Mouse (Mus musculus): ENCODE measurements around the gene Nme7. TPM values are rescaled to one million over a fixed set of nuclear protein-coding genes. Genes with fewer than 3 reads are reported as not detected.

Gene Nme7
- polyA plus RNA-seq, 1 experiment from 2014 or later, result 42.1 TPM

DNA sequence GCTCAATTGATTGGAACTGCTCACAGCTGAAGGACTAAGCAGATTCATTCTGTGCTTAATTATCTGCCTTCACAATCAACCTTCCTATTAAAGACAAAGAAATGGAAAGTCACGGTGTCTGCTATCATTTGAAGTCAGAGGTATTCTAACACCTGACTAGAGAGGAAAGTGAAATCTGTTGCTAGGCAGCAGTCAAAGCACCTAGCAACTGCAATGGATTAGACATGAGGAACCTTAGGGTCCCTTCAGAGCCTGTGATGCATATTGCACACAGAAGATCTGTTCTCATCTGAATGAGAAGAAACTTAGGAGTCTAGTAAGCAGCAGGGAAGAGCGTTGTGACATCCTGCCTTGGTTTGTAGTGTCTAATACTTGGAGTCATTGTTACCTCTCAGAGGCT is 58.1 kb downstream of the Nme7 start:
- peak; percentile 42 for ATAC-seq
- no peak overlapping the region for H3K4me2 ChIP-seq
- H3K9me3 ChIP-seq (replicated peaks), result no peaks in the 10 kb centered on the region
- H3K4me3 ChIP-seq, result no peak overlapping the region
- no peak overlapping the region for H3K9ac ChIP-seq
- no peak overlapping the region for H3K27ac ChIP-seq
- H3K4me1 ChIP-seq, result peaks cover 5% of the 10 kb centered on the region
- no peaks in the 10 kb centered on the region for H3K27me3 ChIP-seq
- WGBS, result 44% methylated on average over 2 of the region's 2 CpGs
- H3K36me3 ChIP-seq (ENCODE audit: poor library complexity, severe bottlenecking), result 0 out of 2 replicates have a peak, but pooled peaks cover 2% of the 10 kb centered on the region

DNA sequence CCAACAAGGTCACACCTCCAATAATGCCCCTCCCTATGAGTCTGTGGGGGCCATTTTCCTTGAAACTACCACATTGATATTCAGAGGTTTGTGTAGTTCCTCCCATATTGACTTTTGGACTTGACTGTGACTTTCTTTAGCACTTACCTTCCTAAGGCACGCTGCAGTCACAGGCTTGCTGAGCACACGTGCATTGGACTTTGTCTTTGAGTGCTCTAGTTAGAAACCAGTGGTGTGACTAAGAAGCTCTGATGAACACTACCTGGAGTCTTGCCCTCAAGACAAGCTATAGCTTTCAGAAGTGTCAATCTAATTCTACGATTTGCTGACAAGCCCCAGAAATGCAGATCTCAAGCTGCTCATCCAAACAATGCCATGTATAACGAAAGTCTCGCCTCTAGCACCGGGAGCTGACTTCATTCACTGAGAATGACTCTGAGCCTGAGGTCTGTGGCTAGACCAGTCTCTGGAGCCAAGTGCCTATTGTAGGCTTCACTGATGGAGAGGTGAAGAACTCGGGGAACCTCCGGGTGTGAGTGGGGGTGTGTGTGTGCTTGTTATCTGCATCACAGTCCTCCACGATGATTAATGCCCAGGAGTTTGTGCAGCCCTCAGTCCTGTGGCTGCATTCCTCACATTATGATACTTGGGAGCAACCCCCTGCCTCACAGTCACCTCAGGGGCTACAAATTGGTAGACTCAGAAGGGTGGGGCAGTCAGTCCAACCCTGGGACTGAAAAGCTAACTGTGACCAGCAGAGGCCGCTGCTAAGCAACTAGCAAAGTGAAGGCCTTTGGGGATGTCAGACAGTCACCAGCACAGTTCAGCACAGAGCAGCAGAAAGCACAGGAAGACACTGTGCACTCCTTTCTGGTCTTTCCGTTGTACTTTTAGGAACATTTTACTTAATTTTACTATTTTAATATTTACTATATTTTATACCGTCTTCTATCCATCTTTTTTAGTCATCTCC is 62.5 kb downstream of the Nme7 start:
- H3K4me3 ChIP-seq, result no peak overlapping the region
- H3K27ac ChIP-seq, result no peak overlapping the region
- H3K9ac ChIP-seq, result no peak overlapping the region
- no peaks in the 10 kb centered on the region for H3K9me3 ChIP-seq (replicated peaks)
- WGBS, result 76% methylated on average over 12 of the region's 12 CpGs
- peak; percentile 90 for ATAC-seq
- H3K27me3 ChIP-seq, result no peaks in the 10 kb centered on the region
- H3K4me1 ChIP-seq, result peaks cover 5% of the 10 kb centered on the region
- H3K4me2 ChIP-seq, result no peak overlapping the region
- H3K36me3 ChIP-seq (ENCODE audit: poor library complexity, severe bottlenecking), result no peaks in the 10 kb centered on the region

DNA sequence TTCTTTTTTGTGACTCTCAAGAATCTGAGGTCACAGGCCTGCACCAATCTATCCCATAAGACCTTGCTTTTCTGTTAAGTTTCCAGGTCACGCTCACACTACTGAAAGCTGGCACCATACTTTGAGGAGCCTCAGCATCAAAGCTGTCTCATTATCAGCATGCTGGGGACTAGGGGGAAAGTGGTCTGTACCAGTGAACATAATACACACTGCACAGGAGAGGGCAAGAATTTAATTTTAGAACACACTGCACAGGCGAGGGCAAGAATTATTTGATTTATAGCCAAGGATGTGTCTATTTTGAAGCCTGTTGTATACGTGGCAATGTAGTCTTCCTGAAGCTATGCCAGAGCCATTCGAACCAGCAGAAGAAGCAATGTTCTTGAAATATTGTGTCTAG is 64.2 kb downstream of the Nme7 start:
- Histone ChIP-seq H3K4me2 (no peak overlapping the region), H3K4me1 (no peaks in the 10 kb centered on the region), H3K36me3 (ENCODE audit: poor library complexity, severe bottlenecking) (peaks cover 6% of the 10 kb centered on the region; the same call in 1 of the 2 replicates), H3K4me3 (no peak overlapping the region), H3K9me3 (replicated peaks) (no peaks in the 10 kb centered on the region), H3K9ac (no peak overlapping the region), H3K27me3 (no peaks in the 10 kb centered on the region), H3K27ac (no peak overlapping the region)
- 87% methylated on average over 4 of the region's 4 CpGs for WGBS
- no peak for ATAC-seq

DNA sequence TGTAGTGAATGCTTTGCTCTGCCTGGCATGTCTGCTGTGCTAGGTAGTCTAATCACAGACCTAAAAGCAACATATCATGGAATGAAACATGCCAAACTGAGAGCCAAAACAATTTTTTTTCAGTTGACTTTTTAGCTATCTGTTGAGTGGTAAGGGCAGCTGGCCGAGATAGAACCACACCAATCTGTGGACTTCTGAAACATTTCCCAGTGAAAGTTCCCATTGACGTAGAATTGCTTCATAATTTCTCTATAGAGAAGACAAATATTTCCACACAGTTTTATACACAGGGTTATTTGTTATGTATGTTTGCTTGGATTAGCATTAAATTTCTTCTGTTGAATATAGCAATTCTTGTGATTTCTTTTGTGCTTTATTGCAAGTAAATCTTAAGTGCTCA is 65.9 kb downstream of the Nme7 start:
- peaks cover 6% of the 10 kb centered on the region; the same call in 1 of the 2 replicates for H3K36me3 ChIP-seq (ENCODE audit: poor library complexity, severe bottlenecking)
- 92% methylated on average over 2 of the region's 2 CpGs for WGBS
- no peaks in the 10 kb centered on the region for H3K9me3 ChIP-seq (replicated peaks)
- no peak for ATAC-seq
- no peaks in the 10 kb centered on the region for H3K4me1 ChIP-seq
- H3K4me2 ChIP-seq, result no peak overlapping the region
- H3K27me3 ChIP-seq, result no peaks in the 10 kb centered on the region
- H3K27ac ChIP-seq, result no peak overlapping the region
- no peak overlapping the region for H3K9ac ChIP-seq
- H3K4me3 ChIP-seq, result no peak overlapping the region

DNA sequence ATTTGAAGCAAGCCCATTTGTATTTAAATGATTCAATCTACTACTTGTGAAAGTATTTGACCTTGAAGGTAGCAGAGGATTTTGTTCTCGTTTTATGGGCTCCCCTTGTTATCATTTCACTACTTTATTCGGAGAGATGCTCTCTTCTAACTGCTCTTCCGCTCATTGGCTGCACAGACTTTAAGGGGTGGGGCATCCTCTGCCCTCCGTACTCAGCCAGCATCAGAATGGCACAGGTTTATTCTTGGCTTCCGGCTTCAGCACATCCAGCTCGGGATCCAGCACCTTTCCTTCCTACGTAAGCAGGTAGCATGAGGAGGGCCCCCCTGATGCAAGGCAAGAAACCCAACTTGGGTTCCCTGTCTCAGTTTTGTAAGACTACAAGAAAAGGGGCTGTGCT is 69.1 kb downstream of the Nme7 start:
- 86% methylated on average over 7 of the region's 7 CpGs for WGBS
- Histone ChIP-seq H3K9ac (no peak overlapping the region), H3K4me2 (no peak overlapping the region), H3K27me3 (no peaks in the 10 kb centered on the region), H3K9me3 (replicated peaks) (no peaks in the 10 kb centered on the region), H3K4me3 (no peak overlapping the region), H3K36me3 (ENCODE audit: poor library complexity, severe bottlenecking) (peaks cover 6% of the 10 kb centered on the region; the same call in 1 of the 2 replicates), H3K27ac (no peak overlapping the region), H3K4me1 (no peaks in the 10 kb centered on the region)
- no peak for ATAC-seq

DNA sequence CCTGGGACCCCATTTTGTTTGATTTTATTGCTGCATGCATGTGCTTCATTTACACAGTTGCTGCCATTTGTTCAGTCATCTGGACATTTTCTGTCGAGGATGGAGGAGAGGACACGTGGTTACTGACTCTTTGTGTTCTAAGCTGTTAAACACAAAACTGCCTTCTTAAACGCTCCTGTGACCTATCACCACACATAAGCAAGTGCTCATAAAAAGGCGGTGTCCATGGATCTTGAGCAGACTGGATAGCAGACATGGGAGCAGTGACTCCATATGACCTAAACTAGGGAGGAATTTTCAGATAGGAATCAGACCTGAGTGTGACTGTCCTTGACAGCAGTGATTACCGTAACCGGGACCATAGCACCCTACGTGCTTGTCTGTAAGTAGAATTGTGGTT is 70.1 kb downstream of the Nme7 start:
- H3K4me3 ChIP-seq, result no peak overlapping the region
- H3K4me1 ChIP-seq, result no peaks in the 10 kb centered on the region
- no peak overlapping the region for H3K27ac ChIP-seq
- no peak overlapping the region for H3K9ac ChIP-seq
- no peaks in the 10 kb centered on the region for H3K27me3 ChIP-seq
- ATAC-seq, result no peak
- H3K36me3 ChIP-seq (ENCODE audit: poor library complexity, severe bottlenecking), result peaks cover 6% of the 10 kb centered on the region; the same call in 1 of the 2 replicates
- H3K9me3 ChIP-seq (replicated peaks), result no peaks in the 10 kb centered on the region
- 87% methylated on average over 7 of the region's 7 CpGs for WGBS
- no peak overlapping the region for H3K4me2 ChIP-seq

DNA sequence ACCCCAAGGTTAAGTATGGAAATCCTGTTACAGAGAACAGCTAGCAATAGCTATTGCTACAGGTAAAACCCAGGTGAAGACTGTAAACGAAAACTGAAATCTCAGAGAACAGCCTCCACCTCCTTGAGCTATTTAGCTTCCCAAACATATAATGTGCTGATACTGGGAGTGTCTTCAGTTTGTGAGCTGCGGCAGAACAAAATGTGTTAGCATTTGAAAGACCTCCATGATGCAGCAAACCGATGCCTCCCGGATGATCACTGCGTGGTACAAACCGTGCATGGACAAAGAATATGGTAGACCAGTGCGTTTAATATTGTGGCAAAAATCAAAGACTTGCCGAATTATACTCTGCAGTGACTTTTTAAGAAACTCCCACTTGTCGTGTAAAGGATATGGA is 71.7 kb downstream of the Nme7 start:
- Histone ChIP-seq H3K4me3 (no peak overlapping the region), H3K27me3 (no peaks in the 10 kb centered on the region), H3K9ac (no peak overlapping the region), H3K4me1 (no peaks in the 10 kb centered on the region), H3K9me3 (replicated peaks) (no peaks in the 10 kb centered on the region), H3K27ac (no peak overlapping the region), H3K36me3 (ENCODE audit: poor library complexity, severe bottlenecking) (peaks cover 6% of the 10 kb centered on the region; the same call in 1 of the 2 replicates), H3K4me2 (no peak overlapping the region)
- ATAC-seq, result no peak
- 94% methylated on average over 9 of the region's 9 CpGs for WGBS

DNA sequence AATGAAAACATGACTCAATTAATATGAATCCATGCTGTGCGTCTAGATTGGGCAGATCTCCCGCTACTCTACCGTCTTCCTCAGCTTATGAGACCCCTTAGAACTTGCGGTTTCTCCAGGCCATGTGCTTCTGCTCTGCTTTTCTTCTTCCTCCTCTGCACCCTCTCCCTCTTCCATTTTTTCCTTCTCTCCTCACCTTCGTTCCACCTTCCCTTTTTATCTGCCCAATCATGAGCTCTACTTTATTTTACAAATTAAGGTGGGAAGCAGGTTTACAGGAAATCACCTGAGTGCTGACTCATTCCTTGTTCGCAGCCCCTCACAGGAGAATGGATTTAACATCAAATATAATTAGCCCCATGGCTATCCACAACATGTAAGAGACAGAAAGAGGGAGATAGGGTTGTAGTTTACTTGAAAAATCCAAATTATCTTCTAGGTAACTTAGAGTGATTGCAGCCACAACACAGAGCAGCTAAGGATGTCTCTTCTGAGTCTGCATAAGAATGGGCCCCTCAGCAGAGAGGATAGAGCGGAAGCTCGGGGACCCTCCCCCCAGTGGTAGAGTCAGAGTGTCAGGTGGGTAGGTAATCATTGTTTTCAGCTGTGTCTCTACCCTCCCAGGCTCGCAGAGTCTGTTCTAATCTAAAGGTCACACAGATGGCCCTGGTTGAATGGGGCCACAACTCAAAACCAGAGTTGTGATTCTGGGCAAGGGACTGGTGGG is 73.0 kb downstream of the Nme7 start:
- 73% methylated on average over 9 of the region's 9 CpGs for WGBS
- no peaks in the 10 kb centered on the region for H3K9me3 ChIP-seq (replicated peaks)
- no peak for ATAC-seq

DNA sequence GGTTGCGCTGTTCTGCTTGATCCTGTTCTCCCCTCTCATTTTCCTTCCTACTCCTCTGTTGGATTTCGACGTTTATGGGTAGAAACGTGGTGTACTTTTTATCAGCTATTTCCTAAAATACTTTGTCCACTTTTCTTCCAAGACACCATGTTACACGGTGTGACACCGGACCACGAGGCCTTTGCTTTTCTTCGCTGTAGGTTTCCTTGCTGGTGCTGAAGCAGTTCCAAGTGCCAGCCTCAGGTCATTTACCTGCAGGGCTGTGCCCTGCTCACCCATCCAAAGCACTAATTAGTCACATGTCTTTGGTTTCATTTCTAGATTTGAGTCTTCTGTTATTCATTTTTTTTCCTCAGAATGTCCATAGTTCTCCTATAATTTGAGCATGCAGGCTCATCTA is 79.7 kb downstream of the Nme7 start:
- Histone ChIP-seq H3K36me3 (ENCODE audit: poor library complexity, severe bottlenecking) (peaks cover 7% of the 10 kb centered on the region; the same call in 1 of the 2 replicates), H3K27ac (no peak overlapping the region), H3K27me3 (no peaks in the 10 kb centered on the region), H3K9me3 (replicated peaks) (no peaks in the 10 kb centered on the region), H3K9ac (no peak overlapping the region), H3K4me3 (no peak overlapping the region), H3K4me1 (no peaks in the 10 kb centered on the region), H3K4me2 (no peak overlapping the region)
- ATAC-seq, result no peak
- 93% methylated on average over 8 of the region's 8 CpGs for WGBS

More for the DNA sequence above, 73.0 kb downstream of the Nme7 start:
- no peak overlapping the region for H3K27ac ChIP-seq
- H3K36me3 ChIP-seq (ENCODE audit: poor library complexity, severe bottlenecking), result peaks cover 5% of the 10 kb centered on the region; the same call in 1 of the 2 replicates
- no peak overlapping the region for H3K4me2 ChIP-seq
- H3K9ac ChIP-seq, result no peak overlapping the region
- no peak overlapping the region for H3K4me3 ChIP-seq
- H3K4me1 ChIP-seq, result no peaks in the 10 kb centered on the region
- H3K27me3 ChIP-seq, result no peaks in the 10 kb centered on the region

DNA sequence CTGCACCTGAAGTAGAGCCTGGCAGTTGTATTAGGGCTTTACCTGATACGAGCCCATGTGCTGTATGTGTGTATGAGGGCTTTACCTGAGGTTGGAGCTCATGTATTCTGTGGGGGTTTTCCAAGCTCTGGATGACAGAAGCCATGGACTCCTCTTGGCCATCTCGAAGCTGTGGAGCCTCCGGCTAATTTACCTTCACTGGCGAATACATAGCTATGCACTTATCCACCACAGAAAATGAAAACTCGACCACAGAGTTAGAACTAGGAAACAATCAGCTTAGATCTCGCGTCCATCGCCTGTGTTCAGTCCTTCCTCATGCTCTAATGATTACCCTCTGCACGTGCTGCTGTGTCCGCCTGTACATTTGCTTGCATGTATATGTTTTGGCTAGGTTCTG is 80.4 kb downstream of the Nme7 start:
- WGBS, result 95% methylated on average over 10 of the region's 10 CpGs
- Histone ChIP-seq H3K4me1 (no peaks in the 10 kb centered on the region), H3K9ac (no peak overlapping the region), H3K36me3 (ENCODE audit: poor library complexity, severe bottlenecking) (peaks cover 9% of the 10 kb centered on the region; the same call in 1 of the 2 replicates), H3K9me3 (replicated peaks) (no peaks in the 10 kb centered on the region), H3K27ac (no peak overlapping the region), H3K27me3 (no peaks in the 10 kb centered on the region), H3K4me3 (no peak overlapping the region), H3K4me2 (no peak overlapping the region)
- ATAC-seq, result no peak

DNA sequence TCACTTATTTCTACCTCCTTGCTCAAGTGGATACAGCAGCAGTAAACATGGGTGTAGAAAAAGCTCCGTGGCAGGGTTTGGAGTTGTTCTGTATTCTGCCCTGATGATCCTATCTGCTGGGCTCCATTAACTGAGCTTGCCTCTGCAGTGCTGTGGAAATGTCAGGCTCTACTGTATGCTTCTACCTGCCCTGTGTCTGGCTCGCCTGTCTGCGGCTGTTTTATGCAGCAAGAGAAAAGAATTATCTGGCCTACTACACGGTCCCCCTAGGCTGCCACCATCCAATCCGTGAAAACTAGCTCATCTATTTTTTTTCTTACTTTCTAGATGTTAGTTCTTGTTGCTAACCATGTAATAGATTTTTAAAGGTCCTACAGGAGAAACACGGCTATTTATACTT is 81.1 kb downstream of the Nme7 start:
- H3K27ac ChIP-seq, result no peak overlapping the region
- H3K9me3 ChIP-seq (replicated peaks), result no peaks in the 10 kb centered on the region
- H3K4me3 ChIP-seq, result no peak overlapping the region
- no peak for ATAC-seq
- no peaks in the 10 kb centered on the region for H3K4me1 ChIP-seq
- peaks cover 9% of the 10 kb centered on the region; the same call in 1 of the 2 replicates for H3K36me3 ChIP-seq (ENCODE audit: poor library complexity, severe bottlenecking)
- WGBS, result 93% methylated on average over 6 of the region's 6 CpGs
- H3K27me3 ChIP-seq, result no peaks in the 10 kb centered on the region
- no peak overlapping the region for H3K4me2 ChIP-seq
- no peak overlapping the region for H3K9ac ChIP-seq

DNA sequence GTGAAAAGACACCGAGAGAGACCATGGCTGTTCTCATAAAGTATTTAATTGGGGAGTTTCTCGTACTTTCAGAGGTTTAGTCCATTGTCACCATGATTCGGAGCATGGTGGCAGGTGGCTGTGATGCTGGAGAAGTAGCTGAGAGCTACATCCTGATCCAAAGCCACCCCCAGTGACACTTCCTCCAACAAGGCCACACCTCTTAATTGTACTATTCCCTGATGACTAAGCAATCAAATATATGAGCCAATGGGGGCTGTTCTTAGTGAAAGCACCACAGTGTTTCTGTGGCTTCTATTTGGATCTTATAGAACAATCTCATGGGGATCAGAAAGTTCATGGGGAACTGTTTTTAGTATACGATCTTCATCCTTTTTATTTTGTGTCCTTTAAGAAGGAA is 85.8 kb downstream of the Nme7 start:
- Histone ChIP-seq H3K27me3 (no peaks in the 10 kb centered on the region), H3K36me3 (ENCODE audit: poor library complexity, severe bottlenecking) (0 out of 2 replicates have a peak, but pooled peaks cover 5% of the 10 kb centered on the region), H3K9me3 (replicated peaks) (no peaks in the 10 kb centered on the region), H3K4me2 (no peak overlapping the region), H3K4me1 (peaks cover 4% of the 10 kb centered on the region; the same call in 1 of the 2 replicates), H3K27ac (no peak overlapping the region), H3K9ac (no peak overlapping the region), H3K4me3 (no peak overlapping the region)
- 94% methylated on average over 4 of the region's 4 CpGs for WGBS
- ATAC-seq, result no peak

Data from forebrain, embryonic 13.5 days (tissue).